Mouse (Mus musculus) T-helper 2 cell (primary cell): ENCODE measurements around the gene Gm20792.
"Not testable (repeated sequence)": the region's sequence is repeated elsewhere in the genome, so short reads cannot be mapped to it uniquely, and the experiment has no call there.

ENCODE experiments used
- in situ Hi-C: fragments of 300-600 bp; cut with MboI, MseI; formaldehyde crosslinking; loops from one replicate; pipeline ENCODE4 v1.15.1; 2025; ENCODE audit warnings: high pct_unique_total_duplicates

Gm20792 gene

GRCm38 (mm10) chrY:48311555-48311954 lies at the start of gene Gm20792:
Gene Gm20792 (plus strand): TSS chrY:48311855.
- in situ Hi-C loops = not testable (repeated sequence)
